In genomic region chr2:30643422-30643821, GRCm38 (mm10) we compare ENCODE assay signal across 14 mouse cellular contexts. TPM values are rescaled to one million over a fixed set of nuclear protein-coding genes. Genes with fewer than 3 reads are reported as not detected.
DNase-seq lines count a peak whose midpoint lies in the region; ATAC-seq and TF ChIP-seq lines count a peak whose summit lies in the region.
"Had no signal": no experiment of that assay in that cellular context is flagged by ENCODE, and none has a peak within 500 bp of the region (broad histone marks: within the 10 kb centered on the region; RNA-seq: fewer than 3 reads in every experiment).

No protein-coding gene starts in this region.

- ATAC-seq in embryonic facial prominence, embryonic 15.5 days (ENCODE audit: insufficient number of reproducible peaks, low FRiP score, low TSS enrichment, low read depth): no peak
- no peak for ATAC-seq in hindbrain, embryonic 16.5 days
- ATAC-seq in stomach, postnatal 0 days (ENCODE audit: low FRiP score, low TSS enrichment): no peak
- ATAC-seq: liver, embryonic 12.5 days had no signal

- no peaks in the 10 kb centered on the region for H3K79me3 ChIP-seq in C2C12 (ENCODE audit: low read depth)

- H3ac ChIP-seq in C2C12 (ENCODE audit: control insufficient read depth, insufficient read length, low read depth): no peak overlapping the region

- 73% methylated on average over 7 of the region's 7 CpGs for WGBS in heart, embryonic 10.5 days
- WGBS in embryonic facial prominence, embryonic 15.5 days: 54% methylated on average over 7 of the region's 7 CpGs
- 77% methylated on average over 7 of the region's 7 CpGs for WGBS in hindbrain, embryonic 16.5 days
- WGBS in stomach, postnatal 0 days: 68% methylated on average over 7 of the region's 7 CpGs

- H3K79me2 ChIP-seq in C2C12 (ENCODE audit: control insufficient read depth, insufficient read depth): no peaks in the 10 kb centered on the region

- H3K9me3 ChIP-seq in heart, embryonic 10.5 days: no peaks in the 10 kb centered on the region
- H3K9me3 ChIP-seq in embryonic facial prominence, embryonic 15.5 days (replicated peaks): no peaks in the 10 kb centered on the region
- no peaks in the 10 kb centered on the region for H3K9me3 ChIP-seq in hindbrain, embryonic 16.5 days (ENCODE audit: control insufficient read depth, low read length)
- no peaks in the 10 kb centered on the region for H3K9me3 ChIP-seq in stomach, postnatal 0 days (ENCODE audit: control insufficient read depth, low read length)
- H3K9me3 ChIP-seq: G1E; heart, embryonic 13.5 days; liver, embryonic 12.5 days had no signal

- no peak overlapping the region for H3K4me2 ChIP-seq in embryonic facial prominence, embryonic 15.5 days (replicated peaks)
- H3K4me2 ChIP-seq in hindbrain, embryonic 16.5 days (ENCODE audit: low read length): no peak overlapping the region
- no peak overlapping the region for H3K4me2 ChIP-seq in stomach, postnatal 0 days (replicated peaks; ENCODE audit: low read depth)
- H3K4me2 ChIP-seq: heart, embryonic 13.5 days; liver, embryonic 12.5 days had no signal

- no peak overlapping the region for H3K9ac ChIP-seq in embryonic facial prominence, embryonic 15.5 days
- H3K9ac ChIP-seq in hindbrain, embryonic 16.5 days (ENCODE audit: low read depth, low read length): peak overlapping the region; percentile 35; the same call in 1 of the 2 replicates
- H3K9ac ChIP-seq in stomach, postnatal 0 days (ENCODE audit: low read length): no peak overlapping the region
- H3K9ac ChIP-seq: liver, embryonic 12.5 days had no signal

- no peaks in the 10 kb centered on the region for H3K36me3 ChIP-seq in heart, embryonic 10.5 days
- H3K36me3 ChIP-seq in C2C12 (ENCODE audit: control insufficient read depth, insufficient read depth): no peaks in the 10 kb centered on the region
- H3K36me3 ChIP-seq in embryonic facial prominence, embryonic 15.5 days: no peaks in the 10 kb centered on the region
- no peaks in the 10 kb centered on the region for H3K36me3 ChIP-seq in hindbrain, embryonic 16.5 days (ENCODE audit: control insufficient read depth, insufficient read depth, low read length)
- no peaks in the 10 kb centered on the region for H3K36me3 ChIP-seq in stomach, postnatal 0 days (ENCODE audit: control insufficient read depth, insufficient read depth, low read length)
- H3K36me3 ChIP-seq: G1E; heart, embryonic 13.5 days; liver, embryonic 12.5 days had no signal

- no peak for TF ChIP-seq EP300 in stomach, postnatal 0 days (optimal IDR thresholded peaks at IDR 0.05)

- no peak overlapping the region for H3K4me3 ChIP-seq in heart, embryonic 10.5 days
- H3K4me3 ChIP-seq in C2C12 (ENCODE audit: insufficient read depth, poor library complexity, severe bottlenecking): no peak overlapping the region
- H3K4me3 ChIP-seq in embryonic facial prominence, embryonic 15.5 days (replicated peaks): no peak overlapping the region
- no peak overlapping the region for H3K4me3 ChIP-seq in hindbrain, embryonic 16.5 days (ENCODE audit: low read length)
- H3K4me3 ChIP-seq in stomach, postnatal 0 days (ENCODE audit: low read depth, low read length): no peak overlapping the region
- H3K4me3 ChIP-seq: heart, embryonic 13.5 days; liver, embryonic 12.5 days had no signal

- peak overlapping the region; percentile 78; the same call in 1 of the 2 replicates for H3K27ac ChIP-seq in heart, embryonic 10.5 days
- peak overlapping the region; percentile 22; the same call in 1 of the 2 replicates for H3K27ac ChIP-seq in embryonic facial prominence, embryonic 15.5 days (replicated peaks)
- H3K27ac ChIP-seq in hindbrain, embryonic 16.5 days (ENCODE audit: low read depth, low read length): peak overlapping the region; percentile 44; the same call in 1 of the 2 replicates
- no peak overlapping the region for H3K27ac ChIP-seq in stomach, postnatal 0 days (replicated peaks)
- H3K27ac ChIP-seq: heart, embryonic 13.5 days had no signal

- no peak for TF ChIP-seq CTCF in C2C12 (IDR thresholded peaks at IDR 0.05; ENCODE audit: control insufficient read depth, insufficient read depth, insufficient read length)
- no peak for TF ChIP-seq CTCF in stomach, postnatal 0 days (IDR thresholded peaks at IDR 0.05; ENCODE audit: low read depth)

- no peaks in the 10 kb centered on the region for H3K27me3 ChIP-seq in heart, embryonic 10.5 days (ENCODE audit: insufficient read depth, poor library complexity, severe bottlenecking)
- H3K27me3 ChIP-seq in C2C12 (ENCODE audit: control insufficient read depth, insufficient read depth, insufficient read length): no peaks in the 10 kb centered on the region
- no peaks in the 10 kb centered on the region for H3K27me3 ChIP-seq in embryonic facial prominence, embryonic 15.5 days
- no peaks in the 10 kb centered on the region for H3K27me3 ChIP-seq in hindbrain, embryonic 16.5 days (replicated peaks; ENCODE audit: control insufficient read depth, insufficient read depth, low read length)
- H3K27me3 ChIP-seq in stomach, postnatal 0 days (ENCODE audit: control insufficient read depth, insufficient read depth, low read length): no peaks in the 10 kb centered on the region
- H3K27me3 ChIP-seq: heart, embryonic 13.5 days had no signal

- peaks cover 79% of the 10 kb centered on the region for H3K4me1 ChIP-seq in heart, embryonic 10.5 days
- peaks cover 36% of the 10 kb centered on the region for H3K4me1 ChIP-seq in embryonic facial prominence, embryonic 15.5 days
- peaks cover 35% of the 10 kb centered on the region for H3K4me1 ChIP-seq in hindbrain, embryonic 16.5 days (ENCODE audit: control insufficient read depth, insufficient read depth, low read depth, low read length)
- H3K4me1 ChIP-seq in stomach, postnatal 0 days (replicated peaks; ENCODE audit: control insufficient read depth, insufficient read depth): peaks cover 7% of the 10 kb centered on the region

- no peak for DNase-seq in heart, embryonic 10.5 days (ENCODE audit: low spot score)
- no peak for DNase-seq in heart, adult 18-20 months
- no peak for DNase-seq in stomach, postnatal 0 days (ENCODE audit: low spot score)
- no peak for DNase-seq in urinary bladder, postnatal 36 days (ENCODE audit: low spot score in 2 of 2)
- DNase-seq in gastrocnemius, postnatal 10 days: no peak
- DNase-seq: cerebellum, adult 18-20 months; gastrocnemius, postnatal 25 days had no signal

TF ChIP-seq in C2C12, 6 proteins besides CTCF, POLR2A, EP300 and RAD21:
- TF ChIP-seq MYOD1 (IDR thresholded peaks at IDR 0.05; ENCODE audit: control insufficient read depth, insufficient read length, low read depth) (peak; percentile 62), FOSL1 (IDR thresholded peaks at IDR 0.05; ENCODE audit: insufficient read depth, low read length, poor library complexity, severe bottlenecking) (no peak)

RNA-seq across cellular contexts. Expression of gene Cstad, which starts 48.6 kb away (rescaled TPM):
- polyA plus RNA-seq in heart, embryonic 10.5 days (2016; fragmentation: Nextera tagmentation; extraction: Ambion mirVana): 1.2 and 1.4 TPM in 2 replicates
- total RNA-seq in heart, adult 18-20 months (2021): 1 to 10 TPM in 1 of 2 experiments, under 1 TPM in 1; 0.57 to 1.2 TPM
- polyA plus RNA-seq in C2C12 (2012; fragmentation: generic; extraction: Trizol): 0.47 TPM
- 1.8 and 3.2 TPM in 2 replicates for polyA plus RNA-seq in embryonic facial prominence, embryonic 15.5 days (2015; fragmentation: Nextera tagmentation; extraction: Ambion mirVana)
- 0.19 and 0.99 TPM in 2 replicates for polyA plus RNA-seq in hindbrain, embryonic 16.5 days (2015; fragmentation: Nextera tagmentation; extraction: Ambion mirVana)
- 0.57 and 0.63 TPM in 2 replicates for polyA plus RNA-seq in stomach, postnatal 0 days (2015; fragmentation: Nextera tagmentation; extraction: Ambion mirVana)
- 1 to 10 TPM; 5.3 to 5.9 TPM for total RNA-seq in gastrocnemius, postnatal 10 days (2021)
- total RNA-seq: megakaryocyte-erythroid progenitor cell, adult 5-6 weeks had no signal
- polyA plus RNA-seq: G1E had no signal
